Mouse (Mus musculus) testis, adult 2 months (tissue): Measurements from ENCODE around the gene Scaper.

Source experiments
- CTCF ChIP-seq: fragments of 200-500 bp; IDR thresholded peaks from 2 replicates; pipeline ENCODE4 v1.5.1; 2012; ENCODE audit warnings: low read depth, mild to moderate bottlenecking, inconsistent platforms, low read length, moderate library complexity; ENCODE audit not compliant: control insufficient read depth, insufficient read depth, insufficient replicate concordance
- POLR2A ChIP-seq: fragments of 200-500 bp; IDR thresholded peaks from 2 replicates; pipeline ENCODE4 v1.6.1; 2012; ENCODE audit warnings: low read depth, mild to moderate bottlenecking, inconsistent platforms, low read length, moderate library complexity; ENCODE audit not compliant: control insufficient read depth

DNA sequence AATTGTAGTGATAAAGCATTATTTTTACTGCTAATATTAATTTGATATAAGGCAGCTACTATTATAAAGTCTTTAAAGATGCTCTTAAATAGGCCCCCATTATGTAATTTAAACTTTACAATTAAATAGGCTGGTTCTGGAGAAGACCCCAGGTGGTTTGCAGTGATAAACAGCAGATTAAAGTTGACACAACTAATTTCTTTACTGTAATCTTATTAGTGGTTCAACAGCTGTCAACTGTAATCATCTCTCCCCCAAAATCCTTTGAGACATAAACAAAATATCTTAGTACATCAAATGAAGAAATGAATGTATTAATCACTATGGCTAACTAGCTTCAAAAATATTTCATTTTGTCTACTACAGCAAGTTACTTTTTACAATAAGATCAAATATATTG is 260.8 kb downstream of the Scaper start:
- TF ChIP-seq POLR2A (no peak), CTCF (no peak)
